Mouse (Mus musculus): Measurements from ENCODE around the gene Trappc4. TPM values are rescaled to one million over a fixed set of nuclear protein-coding genes. Genes with fewer than 3 reads are reported as not detected.
"Not testable (repeated sequence)": the region's sequence is repeated elsewhere in the genome, so short reads cannot be mapped to it uniquely, and the experiment has no call there.

The Trappc4 gene
- polyA plus RNA-seq, 1 experiment from 2014 or later = 85.4 TPM

GRCm38 (mm10) chr9:44389273-44389672, 18.1 kb downstream of the Trappc4 start:
- H3K9ac ChIP-seq (ENCODE audit: low read length) = no peak overlapping the region
- H3K4me3 ChIP-seq (ENCODE audit: control insufficient read depth in 1 of 2, insufficient read depth in 1 of 2, low read depth in 1 of 2, low read length in 2 of 2) = no peak overlapping the region
- H3K27ac ChIP-seq (replicated peaks in 1 of 2; ENCODE audit: control insufficient read depth in 1 of 2, insufficient read depth in 1 of 2, low read depth in 2 of 2, low read length in 2 of 2) = no peak overlapping the region
- H3K9me3 ChIP-seq (ENCODE audit: control insufficient read depth, low read length) = no peaks in the 10 kb centered on the region
- peaks cover 76% of the 10 kb centered on the region for H3K36me3 ChIP-seq (ENCODE audit: control insufficient read depth, insufficient read depth, low read length)
- H3K27me3 ChIP-seq (ENCODE audit: control insufficient read depth, insufficient read depth, low read length) = no peaks in the 10 kb centered on the region
- 63% methylated on average over 8 of the region's 8 CpGs for WGBS
- H3K4me1 ChIP-seq (ENCODE audit: control insufficient read depth in 2 of 2, insufficient read depth in 2 of 2, low read length in 2 of 2) = no peaks in the 10 kb centered on the region
- ATAC-seq (ENCODE audit: insufficient number of reproducible peaks, insufficient read depth, low FRiP score, low read depth) = no peak
- no peak overlapping the region for H3K4me2 ChIP-seq (ENCODE audit: low read length)

DNA sequence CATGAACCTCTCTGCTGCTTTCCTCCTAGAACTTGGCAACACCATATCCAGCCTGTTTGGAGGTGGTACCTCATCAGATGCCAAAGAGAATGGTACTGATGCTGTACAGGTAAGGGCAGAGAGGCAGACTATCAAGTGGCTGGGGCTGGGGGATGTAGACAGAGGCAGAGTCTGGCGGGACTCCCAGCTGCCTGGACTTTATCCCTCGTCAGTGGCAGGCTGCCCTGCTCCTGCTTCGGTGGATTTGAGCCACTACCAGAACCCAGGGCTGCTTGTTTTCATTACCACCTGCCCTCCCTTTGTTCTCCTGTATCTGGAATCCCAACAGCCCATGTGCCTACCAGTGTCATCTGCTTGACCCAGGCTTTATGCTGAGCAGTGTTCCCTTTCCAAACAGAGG, 20.2 kb downstream of the Trappc4 start:
- Histone ChIP-seq H3K9me3 (ENCODE audit: control insufficient read depth, low read length) (no peaks in the 10 kb centered on the region), H3K27me3 (ENCODE audit: control insufficient read depth, insufficient read depth, low read length) (no peaks in the 10 kb centered on the region), H3K4me3 (ENCODE audit: control insufficient read depth in 1 of 2, insufficient read depth in 1 of 2, low read depth in 1 of 2, low read length in 2 of 2) (no peak overlapping the region), H3K9ac (ENCODE audit: low read length) (no peak overlapping the region), H3K4me2 (ENCODE audit: low read length) (no peak overlapping the region), H3K27ac (replicated peaks in 1 of 2; ENCODE audit: control insufficient read depth in 1 of 2, insufficient read depth in 1 of 2, low read depth in 2 of 2, low read length in 2 of 2) (no peak overlapping the region), H3K4me1 (ENCODE audit: control insufficient read depth in 2 of 2, insufficient read depth in 2 of 2, low read length in 2 of 2) (no peaks in the 10 kb centered on the region), H3K36me3 (ENCODE audit: control insufficient read depth, insufficient read depth, low read length) (peaks cover 95% of the 10 kb centered on the region)
- no peak for ATAC-seq (ENCODE audit: insufficient number of reproducible peaks, insufficient read depth, low FRiP score, low read depth)
- 58% methylated on average over 3 of the region's 3 CpGs for WGBS

DNA sequence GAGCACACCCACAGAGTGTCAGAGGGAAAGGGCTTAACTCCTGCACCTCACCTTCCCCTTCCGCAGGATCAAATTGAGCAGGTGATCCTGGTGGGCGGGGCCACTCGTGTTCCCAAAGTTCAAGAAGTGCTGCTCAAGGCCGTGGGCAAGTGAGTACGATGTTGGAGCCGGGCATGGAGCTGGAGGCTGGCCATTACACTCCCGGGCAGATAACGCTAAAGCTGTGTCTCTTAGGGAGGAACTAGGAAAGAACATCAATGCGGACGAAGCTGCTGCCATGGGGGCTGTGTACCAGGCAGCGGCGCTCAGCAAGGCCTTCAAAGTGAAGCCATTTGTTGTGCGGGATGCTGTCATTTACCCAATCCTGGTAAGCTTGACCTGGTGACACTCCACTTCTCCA, 22.8 kb downstream of the Trappc4 start:
- Histone ChIP-seq H3K27me3 (ENCODE audit: control insufficient read depth, insufficient read depth, low read length) (no peaks in the 10 kb centered on the region), H3K9ac (ENCODE audit: low read length) (no peak overlapping the region), H3K4me2 (ENCODE audit: low read length) (no peak overlapping the region), H3K4me3 (ENCODE audit: control insufficient read depth in 1 of 2, insufficient read depth in 1 of 2, low read depth in 1 of 2, low read length in 2 of 2) (no peak overlapping the region), H3K27ac (replicated peaks in 1 of 2; ENCODE audit: control insufficient read depth in 1 of 2, insufficient read depth in 1 of 2, low read depth in 2 of 2, low read length in 2 of 2) (no peak overlapping the region), H3K4me1 (ENCODE audit: control insufficient read depth in 2 of 2, insufficient read depth in 2 of 2, low read length in 2 of 2) (peaks cover 8 to 11% of the 10 kb centered on the region in 2 experiments; a peak in 3 of 4 replicates), H3K9me3 (ENCODE audit: control insufficient read depth, low read length) (no peaks in the 10 kb centered on the region), H3K36me3 (ENCODE audit: control insufficient read depth, insufficient read depth, low read length) (peaks cover 90% of the 10 kb centered on the region)
- ATAC-seq (ENCODE audit: insufficient number of reproducible peaks, insufficient read depth, low FRiP score, low read depth) = no peak
- 90% methylated on average over 13 of the region's 13 CpGs for WGBS

- Histone ChIP-seq H3K36me3 (ENCODE audit: control insufficient read depth, insufficient read depth, low read length) (peaks cover 42% of the 10 kb centered on the region), H3K4me2 (ENCODE audit: low read length) (peak overlapping the region; percentile 75), H3K27me3 (ENCODE audit: control insufficient read depth, insufficient read depth, low read length) (no peaks in the 10 kb centered on the region), H3K27ac (replicated peaks in 1 of 2; ENCODE audit: control insufficient read depth in 1 of 2, insufficient read depth in 1 of 2, low read depth in 2 of 2, low read length in 2 of 2) (peak overlapping the region; percentile 71 to 80), H3K4me1 (ENCODE audit: control insufficient read depth in 2 of 2, insufficient read depth in 2 of 2, low read length in 2 of 2) (peaks cover 10 to 20% of the 10 kb centered on the region in 2 experiments; a peak in 3 of 4 replicates), H3K4me3 (ENCODE audit: control insufficient read depth in 1 of 2, insufficient read depth in 1 of 2, low read depth in 1 of 2, low read length in 2 of 2) (peak overlapping the region; percentile 74 to 76), H3K9me3 (ENCODE audit: control insufficient read depth, low read length) (no peaks in the 10 kb centered on the region), H3K9ac (ENCODE audit: low read length) (peak overlapping the region; percentile 92)
- 6% methylated on average over 15 of the region's 15 CpGs for WGBS
- no peak for ATAC-seq (ENCODE audit: insufficient number of reproducible peaks, insufficient read depth, low FRiP score, low read depth)
Observed at GRCm38 (mm10) chr9:44379862-44380261, 27.5 kb downstream of the Trappc4 start.

DNA sequence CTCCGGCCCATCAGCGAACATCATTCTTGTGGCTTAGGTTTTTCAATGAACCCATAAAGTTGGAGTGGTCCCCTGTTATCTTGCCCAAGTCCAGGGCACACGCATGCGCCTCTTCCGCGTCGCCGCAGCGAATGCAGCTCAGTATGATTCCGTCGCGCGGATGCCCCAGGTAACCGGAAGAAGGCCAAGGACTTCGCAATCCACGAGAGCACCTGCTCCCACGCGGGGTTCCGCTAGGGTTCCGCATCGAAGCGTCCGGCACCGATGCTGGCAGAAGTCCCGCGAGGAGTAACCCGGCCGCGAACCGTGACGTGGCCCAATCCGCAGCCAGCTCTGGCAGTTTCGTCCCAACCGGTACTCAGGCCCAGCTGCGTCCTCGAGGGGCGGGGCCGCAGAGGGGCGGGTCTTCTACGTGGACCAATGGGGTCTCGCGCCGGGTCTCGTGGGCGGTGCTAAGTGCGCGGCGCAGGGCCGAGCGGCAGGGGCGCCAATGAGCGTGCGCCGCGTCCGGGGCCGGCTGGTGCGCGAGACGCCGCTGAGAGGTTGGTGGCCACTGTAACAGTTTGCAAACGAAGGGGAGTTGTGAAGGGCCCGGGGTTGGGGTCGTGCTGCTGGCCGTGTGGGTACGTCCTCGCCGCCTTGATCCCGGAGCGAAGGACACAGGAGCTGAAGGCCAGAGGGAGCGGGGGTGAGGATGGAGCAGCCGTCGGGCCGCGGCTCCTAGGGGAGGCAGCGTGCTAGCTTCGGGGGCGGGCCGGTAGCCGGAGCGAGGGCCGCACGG, 28.2 kb downstream of the Trappc4 start, which contains the start of gene Hyou1:
TSS of gene Hyou1 (plus strand) at position 437 of the 781 bp plus-strand sequence.
- no peaks in the 10 kb centered on the region for H3K27me3 ChIP-seq (ENCODE audit: control insufficient read depth, insufficient read depth, low read length)
- H3K4me1 ChIP-seq (ENCODE audit: control insufficient read depth in 2 of 2, insufficient read depth in 2 of 2, low read length in 2 of 2) = peaks cover 10 to 20% of the 10 kb centered on the region in 2 experiments; a peak in 3 of 4 replicates
- under 1% methylated on average over 83 of the region's 83 CpGs for WGBS
- H3K4me2 ChIP-seq (ENCODE audit: low read length) = peak within 1 kb of the TSS; percentile 85
- H3K9ac ChIP-seq (ENCODE audit: low read length) = peak within 1 kb of the TSS; percentile 92
- H3K9me3 ChIP-seq (ENCODE audit: control insufficient read depth, low read length) = no peaks in the 10 kb centered on the region
- peaks cover 36% of the 10 kb centered on the region for H3K36me3 ChIP-seq (ENCODE audit: control insufficient read depth, insufficient read depth, low read length)
- H3K4me3 ChIP-seq (ENCODE audit: control insufficient read depth in 1 of 2, insufficient read depth in 1 of 2, low read depth in 1 of 2, low read length in 2 of 2) = peak within 1 kb of the TSS; percentile 76 to 86
- H3K27ac ChIP-seq (replicated peaks in 1 of 2; ENCODE audit: control insufficient read depth in 1 of 2, insufficient read depth in 1 of 2, low read depth in 2 of 2, low read length in 2 of 2) = peak within 1 kb of the TSS; percentile 80 to 82
- ATAC-seq (ENCODE audit: insufficient number of reproducible peaks, insufficient read depth, low FRiP score, low read depth) = peak; percentile 98

- Histone ChIP-seq H3K27me3 (ENCODE audit: control insufficient read depth, insufficient read depth, low read length) (no peaks in the 10 kb centered on the region), H3K4me2 (ENCODE audit: low read length) (peak overlapping the region; percentile 85), H3K9me3 (ENCODE audit: control insufficient read depth, low read length) (no peaks in the 10 kb centered on the region), H3K4me3 (ENCODE audit: control insufficient read depth in 1 of 2, insufficient read depth in 1 of 2, low read depth in 1 of 2, low read length in 2 of 2) (peak overlapping the region; percentile 76 to 86; a peak in 3 of 4 replicates), H3K36me3 (ENCODE audit: control insufficient read depth, insufficient read depth, low read length) (peaks cover 26% of the 10 kb centered on the region), H3K4me1 (ENCODE audit: control insufficient read depth in 2 of 2, insufficient read depth in 2 of 2, low read length in 2 of 2) (peaks cover 10 to 20% of the 10 kb centered on the region in 2 experiments; a peak in 3 of 4 replicates), H3K27ac (replicated peaks in 1 of 2; ENCODE audit: control insufficient read depth in 1 of 2, insufficient read depth in 1 of 2, low read depth in 2 of 2, low read length in 2 of 2) (peak overlapping the region in 1 of 2 experiments; percentile 72; a peak in 2 of 4 replicates), H3K9ac (ENCODE audit: low read length) (peak overlapping the region; percentile 83)
- 81% methylated on average over 5 of the region's 5 CpGs for WGBS
- ATAC-seq (ENCODE audit: insufficient number of reproducible peaks, insufficient read depth, low FRiP score, low read depth) = no peak
Observed at GRCm38 (mm10) chr9:44378153-44378730, 29.2 kb downstream of the Trappc4 start.

GRCm38 (mm10) chr9:44377335-44377734, 30.1 kb downstream of the Trappc4 start:
- not testable (repeated sequence) for H3K27ac ChIP-seq (replicated peaks in 1 of 2; ENCODE audit: control insufficient read depth in 1 of 2, insufficient read depth in 1 of 2, low read depth in 2 of 2, low read length in 2 of 2); H3K9ac ChIP-seq (ENCODE audit: low read length); H3K4me3 ChIP-seq (ENCODE audit: control insufficient read depth in 1 of 2, insufficient read depth in 1 of 2, low read depth in 1 of 2, low read length in 2 of 2); H3K27me3 ChIP-seq (ENCODE audit: control insufficient read depth, insufficient read depth, low read length); ATAC-seq (ENCODE audit: insufficient number of reproducible peaks, insufficient read depth, low FRiP score, low read depth); H3K9me3 ChIP-seq (ENCODE audit: control insufficient read depth, low read length); H3K4me2 ChIP-seq (ENCODE audit: low read length)
- H3K36me3 ChIP-seq (ENCODE audit: control insufficient read depth, insufficient read depth, low read length) = peaks cover 17% of the 10 kb centered on the region
- H3K4me1 ChIP-seq (ENCODE audit: control insufficient read depth in 2 of 2, insufficient read depth in 2 of 2, low read length in 2 of 2) = peaks cover 10 to 20% of the 10 kb centered on the region in 2 experiments; a peak in 3 of 4 replicates
- WGBS = 80% methylated on average over 2 of the region's 2 CpGs
